Mouse (Mus musculus): Measurements from ENCODE around the gene Rps5.
A peak's percentile ranks its signal among the peaks of the same experiment; 100 is the strongest.
"Not testable (repeated sequence)": the region's sequence is repeated elsewhere in the genome, so short reads cannot be mapped to it uniquely, and the experiment has no call there.

Gene Rps5

GRCm38 (mm10) chr7:12927693-12928589, 5.9 kb downstream of the Rps5 start:
- DNase-seq (ENCODE audit: low spot score in 2 of 2), result peak in 1 of 2 experiments; percentile 37

- no peak for DNase-seq (ENCODE audit: low spot score in 2 of 2)
Observed at GRCm38 (mm10) chr7:12933615-12934140, 11.6 kb downstream of the Rps5 start.

- DNase-seq (ENCODE audit: low spot score in 2 of 2), result no peak
Observed at GRCm38 (mm10) chr7:12934808-12935207, 12.7 kb downstream of the Rps5 start.

DNA sequence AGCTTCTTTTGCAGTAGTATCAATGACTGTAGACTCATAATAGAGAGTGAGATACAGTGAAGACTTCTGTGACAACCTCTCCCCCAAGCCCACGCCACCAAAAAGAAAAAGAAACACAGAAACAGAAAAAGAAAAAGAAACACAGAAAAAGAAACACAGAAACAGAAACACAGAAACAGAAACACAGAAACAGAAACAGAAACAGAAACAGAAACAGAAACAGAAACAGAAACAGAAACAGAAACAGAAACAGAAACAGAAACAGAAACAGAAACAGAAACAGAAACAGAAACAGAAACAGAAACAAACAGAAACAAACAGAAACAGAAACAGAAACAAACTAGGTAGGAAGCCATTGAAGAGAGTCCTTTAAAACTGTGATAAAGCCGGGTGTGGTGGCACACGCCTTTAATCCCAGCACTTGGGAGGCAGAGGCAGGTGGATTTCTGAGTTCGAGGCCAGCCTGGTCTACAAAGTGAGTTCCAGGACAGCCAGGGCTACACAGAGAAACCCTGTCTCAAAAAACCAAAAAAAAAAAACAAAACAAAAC, 15.2 kb downstream of the Rps5 start:
- DNase-seq (ENCODE audit: low spot score in 2 of 2), result not testable (repeated sequence)

DNA sequence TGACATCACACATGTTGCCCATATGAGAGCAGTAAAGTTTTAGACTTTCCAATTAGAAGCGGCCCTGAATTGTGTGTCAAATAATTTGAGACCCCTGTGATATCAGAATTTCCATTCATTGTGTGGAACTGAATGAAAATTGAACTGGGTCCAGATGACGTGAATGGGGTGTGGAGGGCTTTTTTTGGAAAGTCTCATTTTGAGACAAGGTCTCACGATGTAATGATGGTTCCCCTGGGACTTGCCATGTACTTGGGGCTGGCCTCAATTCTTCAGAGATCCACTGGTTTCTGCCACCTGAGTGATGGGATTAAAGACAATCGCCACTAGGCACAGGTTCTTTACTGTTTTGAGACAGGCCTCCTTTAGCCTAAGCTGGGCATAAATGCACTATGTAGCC, 18.5 kb downstream of the Rps5 start:
- no peak for DNase-seq (ENCODE audit: low spot score in 2 of 2)

- no peak for DNase-seq (ENCODE audit: low spot score in 2 of 2)
Observed at GRCm38 (mm10) chr7:12943488-12943887, 21.4 kb downstream of the Rps5 start.

DNA sequence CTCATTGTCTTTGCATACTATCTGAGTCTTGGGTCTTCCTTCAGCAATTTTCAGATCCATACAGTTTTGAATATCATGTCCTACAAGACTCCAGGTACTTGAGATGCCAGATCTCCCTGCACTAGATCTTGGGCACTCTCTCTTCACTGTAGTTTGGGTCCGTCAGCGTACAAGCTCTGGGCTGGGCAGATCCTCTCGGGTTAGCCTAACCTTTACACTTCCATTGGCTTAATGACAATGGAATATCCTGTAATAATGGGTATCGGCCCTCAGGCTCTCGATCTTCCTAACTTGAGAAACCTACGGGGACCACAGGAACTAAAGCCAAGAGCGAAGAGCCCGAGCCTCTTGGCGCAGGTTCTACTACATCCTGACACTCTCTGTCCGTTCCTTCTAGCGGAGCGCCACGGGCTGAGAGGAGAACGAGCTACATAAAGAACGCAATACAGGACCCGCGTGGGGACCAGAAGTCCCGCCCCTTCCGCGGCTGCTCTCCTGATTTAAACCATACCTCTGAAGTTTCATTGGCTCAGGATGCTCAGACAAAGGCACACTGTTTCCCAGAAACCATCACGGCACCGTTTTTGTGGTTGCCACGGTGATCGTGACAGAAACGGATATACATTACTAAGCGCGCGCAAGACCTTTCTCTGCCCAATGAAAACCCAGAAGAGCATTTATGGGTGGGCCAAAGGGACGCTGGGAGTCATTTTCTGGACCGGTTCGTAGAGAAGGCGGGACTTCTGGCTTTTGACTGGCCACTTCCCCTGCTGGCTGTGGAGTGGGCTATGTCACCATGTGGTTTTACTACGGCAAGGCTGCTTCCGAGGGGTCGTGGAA, 27.2 kb downstream of the Rps5 start:
- peak; percentile 98 to 99 for DNase-seq (ENCODE audit: low spot score in 2 of 2)

DNA sequence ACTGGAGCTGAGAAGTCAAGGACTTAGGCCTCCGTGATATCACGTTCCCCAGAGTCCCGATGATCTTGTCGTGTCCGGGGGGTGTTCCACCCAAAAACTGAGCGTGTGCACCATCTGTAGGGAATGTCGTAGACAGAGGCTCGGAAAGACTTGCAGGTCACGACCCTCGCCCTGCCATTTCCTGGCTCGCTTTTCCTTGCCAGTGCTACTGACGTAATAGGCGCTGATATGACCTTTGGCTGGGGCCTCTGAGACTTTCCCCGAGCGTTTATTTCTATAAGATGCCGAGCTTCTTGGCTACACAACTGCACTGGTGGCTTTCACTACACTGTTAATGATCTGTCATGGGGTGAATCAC, 27.8 kb downstream of the Rps5 start:
- no peak for DNase-seq (ENCODE audit: low spot score in 2 of 2)

DNA sequence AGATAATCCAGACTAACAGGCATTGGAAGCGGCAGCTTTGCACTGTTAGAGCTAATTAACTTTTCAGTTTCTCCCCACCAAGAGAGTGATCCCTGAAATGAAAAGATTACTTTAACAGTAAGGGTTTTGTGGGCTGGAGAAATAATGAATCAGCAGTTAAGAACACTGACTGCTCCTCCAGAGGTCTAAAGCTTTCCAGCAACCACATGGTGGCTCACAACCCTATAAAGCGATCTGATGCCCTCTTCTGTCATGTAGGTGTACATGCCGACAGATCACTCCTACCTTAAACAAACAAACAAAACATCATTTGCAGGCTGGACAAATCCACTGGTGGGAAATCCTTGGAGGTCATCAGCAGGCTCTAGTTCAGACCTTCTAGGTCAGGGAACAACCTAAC, 32.8 kb downstream of the Rps5 start:
- DNase-seq (ENCODE audit: low spot score in 2 of 2), result no peak

DNA sequence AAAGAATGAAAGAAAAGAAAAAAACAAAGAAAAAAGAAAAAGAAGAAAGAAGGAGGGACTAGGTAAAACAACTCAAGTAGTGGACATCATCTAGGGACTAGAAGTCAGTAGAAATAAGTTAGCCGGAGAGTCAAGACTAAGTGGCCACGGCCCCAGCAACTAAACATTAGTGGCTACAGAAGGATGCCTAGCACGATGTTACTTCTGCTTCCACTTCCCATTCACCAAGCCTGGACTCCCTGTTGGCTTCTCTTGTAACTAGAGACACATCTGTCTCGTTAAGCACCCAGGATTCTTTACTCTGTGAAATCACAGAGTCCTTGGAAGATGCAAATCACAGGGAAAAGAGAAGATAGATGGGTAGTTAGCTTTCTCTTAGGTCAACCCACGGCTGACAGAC, 35.4 kb downstream of the Rps5 start:
- DNase-seq (ENCODE audit: low spot score in 2 of 2), result no peak

DNA sequence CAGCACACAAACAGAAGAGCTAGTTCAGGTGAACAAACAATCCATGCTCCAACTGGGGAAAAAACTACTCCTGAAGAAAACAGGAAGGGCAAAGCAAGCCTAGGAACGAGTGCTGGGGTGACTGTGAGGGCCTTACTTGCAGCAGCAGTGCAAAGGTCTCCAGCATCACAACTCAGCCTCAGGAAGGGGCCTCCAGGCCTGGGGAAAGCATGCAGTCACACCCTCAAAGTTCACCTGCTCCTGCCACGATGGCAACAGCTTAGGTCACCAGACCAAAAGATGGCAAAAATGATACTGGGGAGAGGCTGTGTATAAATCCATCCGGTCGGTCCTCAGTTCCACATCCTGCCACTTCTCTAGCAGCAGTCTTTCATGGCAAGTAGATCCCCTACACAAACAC, 36.9 kb downstream of the Rps5 start:
- DNase-seq (ENCODE audit: low spot score in 2 of 2), result no peak

GRCm38 (mm10) chr7:12959718-12960117, 37.6 kb downstream of the Rps5 start:
- DNase-seq (ENCODE audit: low spot score in 2 of 2), result no peak

- DNase-seq (ENCODE audit: low spot score in 2 of 2), result peak; percentile 31 to 56
Observed at GRCm38 (mm10) chr7:12961511-12962141, 39.5 kb downstream of the Rps5 start.

- peak; percentile 91 to 95 for DNase-seq (ENCODE audit: low spot score in 2 of 2)
Observed at GRCm38 (mm10) chr7:12965678-12966091, 43.6 kb downstream of the Rps5 start, which contains the start of gene Zfp324. Gene Zfp324 (plus strand): TSS chr7:12965838.

GRCm38 (mm10) chr7:12966104-12966845, 44.2 kb downstream of the Rps5 start:
- peak; percentile 30 to 37 for DNase-seq (ENCODE audit: low spot score in 2 of 2)

DNA sequence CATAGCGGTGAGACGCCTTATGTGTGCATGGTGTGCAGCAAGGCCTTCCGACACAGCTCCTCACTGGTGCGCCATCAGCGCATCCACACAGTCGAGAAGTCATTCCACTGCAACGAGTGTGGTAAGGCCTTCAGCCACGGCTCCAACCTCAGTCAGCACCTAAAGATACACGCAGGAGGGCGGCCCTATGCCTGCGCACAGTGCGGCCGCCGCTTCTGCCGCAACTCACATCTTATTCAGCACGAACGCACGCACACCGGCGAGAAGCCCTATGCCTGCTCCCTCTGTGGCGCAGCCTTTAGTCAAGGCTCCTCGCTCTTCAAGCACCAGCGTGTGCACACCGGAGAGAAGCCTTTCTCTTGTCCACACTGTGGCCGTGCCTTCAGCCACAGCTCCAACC, 48.8 kb downstream of the Rps5 start:
- DNase-seq (ENCODE audit: low spot score in 2 of 2), result no peak
